Mouse (Mus musculus): Measurements from ENCODE around the gene Sesn1. TPM values are rescaled to one million over a fixed set of nuclear protein-coding genes. Genes with fewer than 3 reads are reported as not detected.

Sesn1 gene
- polyA plus RNA-seq, 1 experiment = 16.2 TPM

- no peaks in the 10 kb centered on the region for H3K27me3 ChIP-seq (ENCODE audit: control insufficient read depth, insufficient read depth, low read length, poor library complexity, severe bottlenecking)
- H3K4me3 ChIP-seq (ENCODE audit: low read depth, low read length) = no peak overlapping the region
- no peak overlapping the region for H3K9ac ChIP-seq (ENCODE audit: low read depth, poor library complexity, severe bottlenecking)
- no peak for TF ChIP-seq POLR2A (IDR thresholded peaks at IDR 0.05; ENCODE audit: insufficient read depth, low read length)
- TF ChIP-seq CTCF (IDR thresholded peaks at IDR 0.05; ENCODE audit: low read depth, low read length) = no peak
- TF ChIP-seq EP300 (IDR thresholded peaks at IDR 0.05; ENCODE audit: insufficient read depth, low read depth, low read length) = no peak
- no peak overlapping the region for H3K27ac ChIP-seq (ENCODE audit: insufficient read depth, low read length)
- no peaks in the 10 kb centered on the region for H3K9me3 ChIP-seq (replicated peaks; ENCODE audit: control insufficient read depth, insufficient read depth, low read length, poor library complexity, severe bottlenecking)
- 0 out of 2 replicates have a peak, but pooled peaks cover 4% of the 10 kb centered on the region for H3K36me3 ChIP-seq (ENCODE audit: control insufficient read depth, insufficient read depth, low read length, poor library complexity, severe bottlenecking)
- H3K4me1 ChIP-seq (ENCODE audit: control insufficient read depth, insufficient read depth, low read length) = no peaks in the 10 kb centered on the region
These were observed 87.1 kb downstream of the Sesn1 start for GRCm38 (mm10) chr10:41896865-41897264.

- Histone ChIP-seq H3K27me3 (ENCODE audit: control insufficient read depth, insufficient read depth, low read length, poor library complexity, severe bottlenecking) (no peaks in the 10 kb centered on the region), H3K4me1 (ENCODE audit: control insufficient read depth, insufficient read depth, low read length) (no peaks in the 10 kb centered on the region), H3K9ac (ENCODE audit: low read depth, poor library complexity, severe bottlenecking) (no peak overlapping the region), H3K36me3 (ENCODE audit: control insufficient read depth, insufficient read depth, low read length, poor library complexity, severe bottlenecking) (peaks cover 6% of the 10 kb centered on the region), H3K27ac (ENCODE audit: insufficient read depth, low read length) (no peak overlapping the region), H3K9me3 (replicated peaks; ENCODE audit: control insufficient read depth, insufficient read depth, low read length, poor library complexity, severe bottlenecking) (no peaks in the 10 kb centered on the region), H3K4me3 (ENCODE audit: low read depth, low read length) (no peak overlapping the region)
- TF ChIP-seq CTCF (IDR thresholded peaks at IDR 0.05; ENCODE audit: low read depth, low read length) (no peak), EP300 (IDR thresholded peaks at IDR 0.05; ENCODE audit: insufficient read depth, low read depth, low read length) (no peak), POLR2A (IDR thresholded peaks at IDR 0.05; ENCODE audit: insufficient read depth, low read length) (no peak)
These were observed 91.7 kb downstream of the Sesn1 start for GRCm38 (mm10) chr10:41901456-41901855.

- Histone ChIP-seq H3K27me3 (ENCODE audit: control insufficient read depth, insufficient read depth, low read length, poor library complexity, severe bottlenecking) (no peaks in the 10 kb centered on the region), H3K36me3 (ENCODE audit: control insufficient read depth, insufficient read depth, low read length, poor library complexity, severe bottlenecking) (peaks cover 6% of the 10 kb centered on the region), H3K27ac (ENCODE audit: insufficient read depth, low read length) (no peak overlapping the region), H3K4me1 (ENCODE audit: control insufficient read depth, insufficient read depth, low read length) (no peaks in the 10 kb centered on the region), H3K4me3 (ENCODE audit: low read depth, low read length) (no peak overlapping the region), H3K9ac (ENCODE audit: low read depth, poor library complexity, severe bottlenecking) (no peak overlapping the region), H3K9me3 (replicated peaks; ENCODE audit: control insufficient read depth, insufficient read depth, low read length, poor library complexity, severe bottlenecking) (no peaks in the 10 kb centered on the region)
- TF ChIP-seq CTCF (IDR thresholded peaks at IDR 0.05; ENCODE audit: low read depth, low read length) (no peak), POLR2A (IDR thresholded peaks at IDR 0.05; ENCODE audit: insufficient read depth, low read length) (no peak), EP300 (IDR thresholded peaks at IDR 0.05; ENCODE audit: insufficient read depth, low read depth, low read length) (no peak)
These were observed 92.1 kb downstream of the Sesn1 start for GRCm38 (mm10) chr10:41901864-41902263.

GRCm38 (mm10) chr10:41907473-41907872, 97.7 kb downstream of the Sesn1 start:
- H3K9me3 ChIP-seq (replicated peaks; ENCODE audit: control insufficient read depth, insufficient read depth, low read length, poor library complexity, severe bottlenecking) = no peaks in the 10 kb centered on the region
- H3K36me3 ChIP-seq (ENCODE audit: control insufficient read depth, insufficient read depth, low read length, poor library complexity, severe bottlenecking) = peaks cover 2% of the 10 kb centered on the region
- no peaks in the 10 kb centered on the region for H3K27me3 ChIP-seq (ENCODE audit: control insufficient read depth, insufficient read depth, low read length, poor library complexity, severe bottlenecking)
- H3K4me1 ChIP-seq (ENCODE audit: control insufficient read depth, insufficient read depth, low read length) = no peaks in the 10 kb centered on the region
- H3K4me3 ChIP-seq (ENCODE audit: low read depth, low read length) = no peak overlapping the region
- H3K27ac ChIP-seq (ENCODE audit: insufficient read depth, low read length) = no peak overlapping the region
- TF ChIP-seq POLR2A (IDR thresholded peaks at IDR 0.05; ENCODE audit: insufficient read depth, low read length) (no peak), EP300 (IDR thresholded peaks at IDR 0.05; ENCODE audit: insufficient read depth, low read depth, low read length) (no peak), CTCF (IDR thresholded peaks at IDR 0.05; ENCODE audit: low read depth, low read length) (no peak)
- no peak overlapping the region for H3K9ac ChIP-seq (ENCODE audit: low read depth, poor library complexity, severe bottlenecking)

- Histone ChIP-seq H3K9me3 (replicated peaks; ENCODE audit: control insufficient read depth, insufficient read depth, low read length, poor library complexity, severe bottlenecking) (no peaks in the 10 kb centered on the region), H3K27ac (ENCODE audit: insufficient read depth, low read length) (no peak overlapping the region), H3K27me3 (ENCODE audit: control insufficient read depth, insufficient read depth, low read length, poor library complexity, severe bottlenecking) (no peaks in the 10 kb centered on the region), H3K36me3 (ENCODE audit: control insufficient read depth, insufficient read depth, low read length, poor library complexity, severe bottlenecking) (peaks cover 2% of the 10 kb centered on the region), H3K4me3 (ENCODE audit: low read depth, low read length) (no peak overlapping the region), H3K4me1 (ENCODE audit: control insufficient read depth, insufficient read depth, low read length) (no peaks in the 10 kb centered on the region), H3K9ac (ENCODE audit: low read depth, poor library complexity, severe bottlenecking) (no peak overlapping the region)
- no peak for TF ChIP-seq CTCF (IDR thresholded peaks at IDR 0.05; ENCODE audit: low read depth, low read length)
- no peak for TF ChIP-seq EP300 (IDR thresholded peaks at IDR 0.05; ENCODE audit: insufficient read depth, low read depth, low read length)
- TF ChIP-seq POLR2A (IDR thresholded peaks at IDR 0.05; ENCODE audit: insufficient read depth, low read length) = no peak
These were observed 98.2 kb downstream of the Sesn1 start for GRCm38 (mm10) chr10:41907950-41908349.

GRCm38 (mm10) chr10:41908899-41909298, 99.2 kb downstream of the Sesn1 start:
- Histone ChIP-seq H3K4me1 (ENCODE audit: control insufficient read depth, insufficient read depth, low read length) (no peaks in the 10 kb centered on the region), H3K36me3 (ENCODE audit: control insufficient read depth, insufficient read depth, low read length, poor library complexity, severe bottlenecking) (no peaks in the 10 kb centered on the region; the same call in none of the 2 replicates), H3K27ac (ENCODE audit: insufficient read depth, low read length) (no peak overlapping the region), H3K4me3 (ENCODE audit: low read depth, low read length) (no peak overlapping the region), H3K9me3 (replicated peaks; ENCODE audit: control insufficient read depth, insufficient read depth, low read length, poor library complexity, severe bottlenecking) (no peaks in the 10 kb centered on the region), H3K9ac (ENCODE audit: low read depth, poor library complexity, severe bottlenecking) (no peak overlapping the region), H3K27me3 (ENCODE audit: control insufficient read depth, insufficient read depth, low read length, poor library complexity, severe bottlenecking) (no peaks in the 10 kb centered on the region)
- TF ChIP-seq EP300 (IDR thresholded peaks at IDR 0.05; ENCODE audit: insufficient read depth, low read depth, low read length) (no peak), POLR2A (IDR thresholded peaks at IDR 0.05; ENCODE audit: insufficient read depth, low read length) (no peak), CTCF (IDR thresholded peaks at IDR 0.05; ENCODE audit: low read depth, low read length) (no peak)
